Mouse (Mus musculus) midbrain, postnatal 0 days (tissue): ENCODE results near the gene Sva. TPM values are rescaled to one million over a fixed set of nuclear protein-coding genes. Genes with fewer than 3 reads are reported as not detected.

Experiments used
- ATAC-seq: fragments of 200-750 bp; cut with Nextera tagmentation; 2 replicates; pipeline ENCODE4 v1.8.0; 2017; ENCODE audit warnings: moderate number of reproducible peaks, mild to moderate bottlenecking, moderate TSS enrichment, moderate library complexity; ENCODE audit not compliant: low FRiP score
- DNase-seq: peaks from one replicate; pipeline ENCODE4 v3.0.0-alpha.2; 2015; ENCODE audit warnings: low spot score
- H3K27ac ChIP-seq: fragments of 300-500 bp; sonication (generic); 2 replicates; pipeline ENCODE4 v1.5.1; 2014; ENCODE audit warnings: low read depth, mild to moderate bottlenecking, low read length, mixed read lengths
- H3K27me3 ChIP-seq: fragments of 300-500 bp; sonication (generic); 2 replicates; pipeline ENCODE4 v1.6.1; 2014; ENCODE audit warnings: low read length, control low read depth, mixed read lengths; ENCODE audit not compliant: insufficient read depth
- H3K36me3 ChIP-seq: fragments of 300-500 bp; sonication (generic); 2 replicates; pipeline ENCODE4 v1.6.1; 2014; ENCODE audit warnings: low read length, control low read depth, mixed read lengths; ENCODE audit not compliant: insufficient read depth
- H3K4me1 ChIP-seq: fragments of 300-500 bp; sonication (generic); 2 replicates; pipeline ENCODE4 v1.6.1; 2014; ENCODE audit warnings: mild to moderate bottlenecking, control low read depth, antibody characterized with exemption, low read length, mixed read lengths; ENCODE audit not compliant: insufficient read depth
- H3K4me2 ChIP-seq: fragments of 300-500 bp; sonication (generic); 2 replicates; pipeline ENCODE4 v1.6.1; 2014; ENCODE audit warnings: low read depth, mild to moderate bottlenecking, low read length, mixed read lengths; ENCODE audit not compliant: poor library complexity, severe bottlenecking
- H3K4me3 ChIP-seq: fragments of 300-500 bp; sonication (generic); 2 replicates; pipeline ENCODE4 v1.5.1; 2014; ENCODE audit warnings: low read depth, mild to moderate bottlenecking, low read length, moderate library complexity
- H3K9ac ChIP-seq: fragments of 300-500 bp; sonication (generic); replicated peaks from 2 replicates; pipeline ENCODE4 v1.6.1; 2014; ENCODE audit warnings: mild to moderate bottlenecking, low read length, moderate library complexity, mixed read lengths; ENCODE audit not compliant: poor library complexity, severe bottlenecking
- H3K9me3 ChIP-seq: fragments of 300-500 bp; sonication (generic); 2 replicates; pipeline ENCODE4 v1.6.1; 2016; ENCODE audit warnings: low read length, control low read depth
- CTCF ChIP-seq: IDR thresholded peaks from 2 replicates; pipeline ENCODE4 v1.5.1; 2016; ENCODE audit warnings: antibody characterized with exemption, mild to moderate bottlenecking
- polyA plus RNA-seq: library from polyadenylated mRNA; unstranded; fragments of >200 nt; fragmentation: Nextera tagmentation; extraction: Ambion mirVana; gene quantifications from 2 replicates; pipeline ENCODE4 v1.2.1, GENCODE M21; 2015
- total RNA-seq: library from RNA; depleted of rRNA; stranded (reverse); fragments of >200 nt; gene quantifications from 2 replicates; pipeline ENCODE4 v1.2.3, GENCODE M21; 2014; rRNA removed

Sva gene
- total RNA-seq (not detected in 2 replicates), polyA plus RNA-seq (not detected in 2 replicates)

DNA sequence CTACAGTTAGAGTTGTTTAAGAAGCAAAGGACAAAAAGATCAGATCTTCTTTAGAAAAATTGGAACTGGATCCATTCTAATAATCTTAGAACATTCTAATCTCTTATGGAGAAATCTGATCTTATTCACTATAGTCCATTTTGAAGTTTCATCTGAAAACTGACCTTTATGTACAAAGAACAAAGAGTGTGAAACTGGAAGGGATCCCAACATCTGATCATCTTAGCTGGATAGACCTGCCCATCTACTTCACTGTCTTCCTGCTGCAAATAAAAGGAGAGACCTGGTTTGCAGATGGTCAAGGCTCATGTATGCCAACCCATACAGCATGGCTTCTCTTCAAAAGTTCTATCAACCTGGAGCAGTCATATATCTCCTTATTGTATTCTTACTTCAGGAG, at the start of gene Sva:
Gene Sva (plus strand): TSS at position 301 of the 400 bp plus-strand sequence.
- Histone ChIP-seq H3K9me3 (no peaks in the 10 kb centered on the region), H3K27ac (no peak within 1 kb of the TSS), H3K36me3 (no peaks in the 10 kb centered on the region), H3K4me3 (no peak within 1 kb of the TSS), H3K27me3 (no peaks in the 10 kb centered on the region), H3K4me1 (no peaks in the 10 kb centered on the region), H3K9ac (no peak within 1 kb of the TSS), H3K4me2 (no peak within 1 kb of the TSS)
- no peak for TF ChIP-seq CTCF
- ATAC-seq (no peak), DNase-seq (no peak)

Other genes starting within 250 kb of the Sva start
- not detected in 2 replicates for gene Pip, start 190.9 kb upstream of the Sva start, total RNA-seq
- not detected in 2 replicates for gene Pip, start 190.9 kb upstream of the Sva start, polyA plus RNA-seq
- not detected in 2 replicates for gene Sval2, start 185.4 kb upstream of the Sva start, total RNA-seq
- not detected in 2 replicates for gene Sval2, start 185.4 kb upstream of the Sva start, polyA plus RNA-seq
- gene Sval1, start 86.8 kb upstream of the Sva start, total RNA-seq: not detected in 2 replicates
- not detected in 2 replicates for gene Sval1, start 86.8 kb upstream of the Sva start, polyA plus RNA-seq
- gene Sval3, start 70.3 kb upstream of the Sva start, total RNA-seq: not detected in 2 replicates
- not detected in 2 replicates for gene Sval3, start 70.3 kb upstream of the Sva start, polyA plus RNA-seq
- gene Tas2r139, start 102.5 kb downstream of the Sva start, total RNA-seq: not detected in 2 replicates
- not detected in 2 replicates for gene Tas2r139, start 102.5 kb downstream of the Sva start, polyA plus RNA-seq
- not detected in 2 replicates for gene Tas2r144, start 176.9 kb downstream of the Sva start, total RNA-seq
- gene Tas2r144, start 176.9 kb downstream of the Sva start, polyA plus RNA-seq: not detected in 2 replicates
- 5.4 and 9.0 TPM in 2 replicates for gene Gstk1, start 207.5 kb downstream of the Sva start, total RNA-seq
- 10.4 and 12.3 TPM in 2 replicates for gene Gstk1, start 207.5 kb downstream of the Sva start, polyA plus RNA-seq
- not detected in 2 replicates for gene Tmem139, start 223.6 kb downstream of the Sva start, total RNA-seq
- gene Tmem139, start 223.6 kb downstream of the Sva start, polyA plus RNA-seq: 0.14 and 0.15 TPM in 2 replicates
- 42.6 and 50.7 TPM in 2 replicates for gene Casp2, start 226.6 kb downstream of the Sva start, total RNA-seq
- gene Casp2, start 226.6 kb downstream of the Sva start, polyA plus RNA-seq: 17.9 and 18.4 TPM in 2 replicates
- 1.2 and 2.4 TPM in 2 replicates for gene Clcn1, start 248.3 kb downstream of the Sva start, total RNA-seq
- gene Clcn1, start 248.3 kb downstream of the Sva start, polyA plus RNA-seq: 1.0 and 1.3 TPM in 2 replicates